Mouse (Mus musculus): ENCODE results near the gene Wnt10a. TPM values are rescaled to one million over a fixed set of nuclear protein-coding genes. Genes with fewer than 3 reads are reported as not detected.

The Wnt10a gene
- polyA plus RNA-seq, 1 experiment from 2014 or later: 0.40 TPM

- H3K27ac ChIP-seq (ENCODE audit: low read depth, low read length): no peak overlapping the region
- peaks cover 10% of the 10 kb centered on the region for H3K4me1 ChIP-seq (ENCODE audit: control insufficient read depth, insufficient read depth, low read depth, low read length)
- no peak overlapping the region for H3K4me3 ChIP-seq (ENCODE audit: low read length)
- no peak overlapping the region for H3K9ac ChIP-seq (ENCODE audit: low read depth, low read length)
- WGBS: 34% methylated on average over 6 of the region's 6 CpGs
- H3K9me3 ChIP-seq (ENCODE audit: control insufficient read depth, low read length): no peaks in the 10 kb centered on the region
- no peak for ATAC-seq
- H3K4me2 ChIP-seq (ENCODE audit: low read length): no peak overlapping the region
- no peaks in the 10 kb centered on the region for H3K36me3 ChIP-seq (ENCODE audit: control insufficient read depth, insufficient read depth, low read length)
- no peaks in the 10 kb centered on the region for H3K27me3 ChIP-seq (replicated peaks; ENCODE audit: control insufficient read depth, insufficient read depth, low read length)
These were observed 58.9 kb downstream of the Wnt10a start for GRCm38 (mm10) chr1:74850251-74850650.

GRCm38 (mm10) chr1:74851001-74851775 is 59.9 kb downstream of the Wnt10a start:
- 8% methylated on average over 6 of the region's 6 CpGs for WGBS
- Histone ChIP-seq H3K27ac (ENCODE audit: low read depth, low read length) (no peak overlapping the region), H3K4me1 (ENCODE audit: control insufficient read depth, insufficient read depth, low read depth, low read length) (peaks cover 10% of the 10 kb centered on the region), H3K36me3 (ENCODE audit: control insufficient read depth, insufficient read depth, low read length) (no peaks in the 10 kb centered on the region), H3K9me3 (ENCODE audit: control insufficient read depth, low read length) (no peaks in the 10 kb centered on the region), H3K4me2 (ENCODE audit: low read length) (no peak overlapping the region), H3K27me3 (replicated peaks; ENCODE audit: control insufficient read depth, insufficient read depth, low read length) (no peaks in the 10 kb centered on the region), H3K9ac (ENCODE audit: low read depth, low read length) (no peak overlapping the region), H3K4me3 (ENCODE audit: low read length) (no peak overlapping the region)
- no peak for ATAC-seq

Other genes starting within 250 kb of the Wnt10a start
- gene Plcd4, start 248.6 kb upstream of the Wnt10a start, polyA plus RNA-seq (2015; fragmentation: Nextera tagmentation; extraction: Ambion mirVana): 6.8 and 9.3 TPM in 2 replicates
- gene Usp37, start 247.2 kb upstream of the Wnt10a start, polyA plus RNA-seq (2015; fragmentation: Nextera tagmentation; extraction: Ambion mirVana): 20.7 and 24.4 TPM in 2 replicates
- gene Zfp142, start 203.3 kb upstream of the Wnt10a start, polyA plus RNA-seq (2015; fragmentation: Nextera tagmentation; extraction: Ambion mirVana): 6.8 and 8.5 TPM in 2 replicates
- 23.0 and 23.7 TPM in 2 replicates for gene Bcs1l, start 203.2 kb upstream of the Wnt10a start, polyA plus RNA-seq (2015; fragmentation: Nextera tagmentation; extraction: Ambion mirVana)
- 46.8 and 48.5 TPM in 2 replicates for gene Rnf25, start 190.1 kb upstream of the Wnt10a start, polyA plus RNA-seq (2015; fragmentation: Nextera tagmentation; extraction: Ambion mirVana)
- 17.6 and 17.7 TPM in 2 replicates for gene Stk36, start 190.1 kb upstream of the Wnt10a start, polyA plus RNA-seq (2015; fragmentation: Nextera tagmentation; extraction: Ambion mirVana)
- gene Ttll4, start 129.8 kb upstream of the Wnt10a start, polyA plus RNA-seq (2015; fragmentation: Nextera tagmentation; extraction: Ambion mirVana): 5.3 and 8.8 TPM in 2 replicates
- 2.4 and 3.5 TPM in 2 replicates for gene Cyp27a1, start 77.9 kb upstream of the Wnt10a start, polyA plus RNA-seq (2015; fragmentation: Nextera tagmentation; extraction: Ambion mirVana)
- 0.13 and 0.36 TPM in 2 replicates for gene Prkag3, start 42.3 kb upstream of the Wnt10a start, polyA plus RNA-seq (2015; fragmentation: Nextera tagmentation; extraction: Ambion mirVana)
- 4.9 and 6.1 TPM in 2 replicates for gene Wnt6, start 19.6 kb upstream of the Wnt10a start, polyA plus RNA-seq (2015; fragmentation: Nextera tagmentation; extraction: Ambion mirVana)
- gene Cdk5r2, start 63.4 kb downstream of the Wnt10a start, polyA plus RNA-seq (2015; fragmentation: Nextera tagmentation; extraction: Ambion mirVana): 8.4 and 9.4 TPM in 2 replicates
- gene Fev, start 93.9 kb downstream of the Wnt10a start, polyA plus RNA-seq (2015; fragmentation: Nextera tagmentation; extraction: Ambion mirVana): 2.9 and 3.3 TPM in 2 replicates
- 1.4 and 2.1 TPM in 2 replicates for gene Cryba2, start 101.6 kb downstream of the Wnt10a start, polyA plus RNA-seq (2015; fragmentation: Nextera tagmentation; extraction: Ambion mirVana)
- gene Cfap65, start 144.1 kb downstream of the Wnt10a start, polyA plus RNA-seq (2015; fragmentation: Nextera tagmentation; extraction: Ambion mirVana): 1.1 and 1.6 TPM in 2 replicates
- gene Ihh, start 160.2 kb downstream of the Wnt10a start, polyA plus RNA-seq (2015; fragmentation: Nextera tagmentation; extraction: Ambion mirVana): 0.25 and 0.30 TPM in 2 replicates

Data from hindbrain, embryonic 16.5 days (tissue).